ENCODE assay signal across 7 mouse cellular contexts in the genomic region with DNA sequence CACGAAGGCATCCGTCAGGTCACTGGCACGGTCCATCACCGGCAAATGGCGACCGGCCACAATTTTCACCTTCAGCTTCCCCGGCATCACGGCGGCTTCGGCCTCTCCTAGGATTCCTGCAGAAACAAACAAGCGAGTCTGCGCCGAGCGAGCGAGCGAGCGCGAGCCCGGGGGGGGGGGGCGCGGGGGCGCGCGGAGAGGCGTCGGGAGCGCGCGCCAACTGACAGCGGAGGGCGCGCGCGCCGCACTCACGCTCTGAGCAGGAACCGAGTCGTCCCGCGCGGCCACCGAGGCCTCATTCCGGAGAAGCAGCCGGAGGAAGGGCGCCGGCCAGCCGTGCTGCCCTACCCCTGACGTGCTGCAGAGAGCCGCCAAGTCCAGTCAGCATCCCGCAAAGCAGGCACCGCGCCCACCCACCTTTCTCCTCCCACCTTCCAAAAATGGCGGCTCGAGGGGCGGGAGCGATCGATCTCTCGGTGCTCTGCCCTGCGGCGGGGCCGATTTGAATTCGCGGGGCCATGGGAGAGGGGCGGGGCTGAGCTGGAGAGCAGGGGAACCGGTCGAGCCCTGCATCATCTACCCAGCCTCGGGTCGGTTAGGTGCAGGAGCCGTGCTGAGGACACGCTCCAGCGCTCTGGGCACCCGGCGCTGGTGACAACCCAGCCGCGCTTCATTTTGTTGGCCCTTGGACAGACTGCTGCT. TPM values are rescaled to one million over a fixed set of nuclear protein-coding genes. Genes with fewer than 3 reads are reported as not detected.
A peak's percentile ranks its signal among the peaks of the same experiment; 100 is the strongest.
DNase-seq lines count a peak whose midpoint lies in the region; ATAC-seq lines count a peak whose summit lies in the region.

Gene C2cd5, minus strand, starts transcription at position 461 of the 702 bp plus-strand sequence.

- peak; percentile 96 for ATAC-seq in midbrain, embryonic 13.5 days

- H3K4me3 ChIP-seq in embryonic facial prominence, embryonic 10.5 days, result peak within 1 kb of the TSS; percentile 97
- peak within 1 kb of the TSS; percentile 97 for H3K4me3 ChIP-seq in limb, embryonic 10.5 days
- H3K4me3 ChIP-seq in midbrain, embryonic 13.5 days (replicated peaks), result peak within 1 kb of the TSS; percentile 57

- DNase-seq in adrenal gland, postnatal 10 days, result peak; percentile 98
- DNase-seq in embryonic facial prominence, embryonic 10.5 days (ENCODE audit: low spot score), result peak; percentile 99
- DNase-seq in gonadal fat pad, adult 2 months (ENCODE audit: low read depth), result no peak
- DNase-seq in kidney, adult 11 months, result peak; percentile 96
- peak; percentile 99 for DNase-seq in limb, embryonic 10.5 days (ENCODE audit: low spot score)
- peak; percentile 95 for DNase-seq in spleen, adult 12 weeks (ENCODE audit: low spot score)

- no peaks in the 10 kb centered on the region for H3K9me3 ChIP-seq in embryonic facial prominence, embryonic 10.5 days
- no peaks in the 10 kb centered on the region for H3K9me3 ChIP-seq in limb, embryonic 10.5 days (replicated peaks)
- no peaks in the 10 kb centered on the region for H3K9me3 ChIP-seq in midbrain, embryonic 13.5 days

- WGBS in embryonic facial prominence, embryonic 10.5 days, result under 1% methylated on average over 75 of the region's 75 CpGs
- under 1% methylated on average over 56 of the region's 75 CpGs for WGBS in limb, embryonic 10.5 days
- WGBS in midbrain, embryonic 13.5 days, result under 1% methylated on average over 48 of the region's 75 CpGs

- peaks cover 19% of the 10 kb centered on the region for H3K36me3 ChIP-seq in embryonic facial prominence, embryonic 10.5 days (replicated peaks)
- H3K36me3 ChIP-seq in limb, embryonic 10.5 days, result peaks cover 27% of the 10 kb centered on the region
- peaks cover 11% of the 10 kb centered on the region for H3K36me3 ChIP-seq in midbrain, embryonic 13.5 days

- H3K4me1 ChIP-seq in embryonic facial prominence, embryonic 10.5 days, result peaks cover 19% of the 10 kb centered on the region
- peaks cover 48% of the 10 kb centered on the region for H3K4me1 ChIP-seq in limb, embryonic 10.5 days
- peaks cover 31% of the 10 kb centered on the region for H3K4me1 ChIP-seq in midbrain, embryonic 13.5 days (replicated peaks)

- peak within 1 kb of the TSS; percentile 95 for H3K27ac ChIP-seq in embryonic facial prominence, embryonic 10.5 days (replicated peaks)
- peak within 1 kb of the TSS; percentile 96 for H3K27ac ChIP-seq in limb, embryonic 10.5 days
- peak within 1 kb of the TSS; percentile 98 for H3K27ac ChIP-seq in midbrain, embryonic 13.5 days

- H3K27me3 ChIP-seq in embryonic facial prominence, embryonic 10.5 days (replicated peaks; ENCODE audit: low read depth, poor library complexity, severe bottlenecking), result no peaks in the 10 kb centered on the region
- H3K27me3 ChIP-seq in limb, embryonic 10.5 days (ENCODE audit: low read depth, poor library complexity, severe bottlenecking), result no peaks in the 10 kb centered on the region
- H3K27me3 ChIP-seq in midbrain, embryonic 13.5 days, result peaks cover 6% of the 10 kb centered on the region; the same call in 1 of the 2 replicates

- H3K4me2 ChIP-seq in midbrain, embryonic 13.5 days (replicated peaks), result peak within 1 kb of the TSS; percentile 71

- peak within 1 kb of the TSS; percentile 83 for H3K9ac ChIP-seq in midbrain, embryonic 13.5 days (replicated peaks)

RNA-seq across cellular contexts. Expression of gene C2cd5, which starts in this region (rescaled TPM):
- 10 to 100 TPM; 19.5 to 34.9 TPM for total RNA-seq in adrenal gland, postnatal 10 days (2021)
- polyA plus RNA-seq in embryonic facial prominence, embryonic 10.5 days (2016; fragmentation: Nextera tagmentation; extraction: Ambion mirVana), result 31.3 and 34.9 TPM in 2 replicates
- 18.2 and 23.2 TPM in 2 replicates for polyA plus RNA-seq in gonadal fat pad, adult 2 months (2012; rRNA removed)
- polyA plus RNA-seq in limb, embryonic 10.5 days (2016; fragmentation: Nextera tagmentation; extraction: Ambion mirVana), result 45.3 and 46.1 TPM in 2 replicates
- polyA plus RNA-seq in midbrain, embryonic 13.5 days (2015; fragmentation: Nextera tagmentation; extraction: Ambion mirVana), result 45.0 and 49.5 TPM in 2 replicates
